Mouse (Mus musculus): ENCODE measurements around the gene Tmem204.
"Not testable (repeated sequence)": the region's sequence is repeated elsewhere in the genome, so short reads cannot be mapped to it uniquely, and the experiment has no call there.

Gene Tmem204

GRCm38 (mm10) chr17:25083444-25083931 is at the start of gene Tmem204:
Gene Tmem204, minus strand, starts transcription at chr17:25083591.
- ATAC-seq (ENCODE audit: insufficient number of reproducible peaks, low FRiP score, low TSS enrichment) = no peak

- no peak for ATAC-seq (ENCODE audit: insufficient number of reproducible peaks, low FRiP score, low TSS enrichment)
Measured at GRCm38 (mm10) chr17:25130060-25130459, 46.7 kb upstream of the Tmem204 start.

GRCm38 (mm10) chr17:25127681-25128080 is 44.3 kb upstream of the Tmem204 start:
- ATAC-seq (ENCODE audit: insufficient number of reproducible peaks, low FRiP score, low TSS enrichment) = no peak

GRCm38 (mm10) chr17:25127079-25127478 is 43.7 kb upstream of the Tmem204 start:
- ATAC-seq (ENCODE audit: insufficient number of reproducible peaks, low FRiP score, low TSS enrichment) = no peak

- not testable (repeated sequence) for ATAC-seq (ENCODE audit: insufficient number of reproducible peaks, low FRiP score, low TSS enrichment)
Measured at GRCm38 (mm10) chr17:25125442-25126060, 42.2 kb upstream of the Tmem204 start.

- ATAC-seq (ENCODE audit: insufficient number of reproducible peaks, low FRiP score, low TSS enrichment) = no peak
Measured at GRCm38 (mm10) chr17:25123979-25124378, 40.6 kb upstream of the Tmem204 start.

- no peak for ATAC-seq (ENCODE audit: insufficient number of reproducible peaks, low FRiP score, low TSS enrichment)
Measured at GRCm38 (mm10) chr17:25120406-25120805, 37.0 kb upstream of the Tmem204 start, which contains the start of gene Ptx4. Gene Ptx4, plus strand, starts transcription at chr17:25120760.

- no peak for ATAC-seq (ENCODE audit: insufficient number of reproducible peaks, low FRiP score, low TSS enrichment)
Measured at GRCm38 (mm10) chr17:25117263-25117662, 33.9 kb upstream of the Tmem204 start.

GRCm38 (mm10) chr17:25115664-25116432 is 32.5 kb upstream of the Tmem204 start, which contains the start of gene Telo2:
Gene Telo2, minus strand, starts transcription at chr17:25115967.
- ATAC-seq (ENCODE audit: insufficient number of reproducible peaks, low FRiP score, low TSS enrichment) = peak; percentile 75; the same call in 1 of the 2 replicates

GRCm38 (mm10) chr17:25114908-25115645 is 31.7 kb upstream of the Tmem204 start:
- peak; percentile 12; the same call in 1 of the 2 replicates for ATAC-seq (ENCODE audit: insufficient number of reproducible peaks, low FRiP score, low TSS enrichment)

- ATAC-seq (ENCODE audit: insufficient number of reproducible peaks, low FRiP score, low TSS enrichment) = no peak
Measured at GRCm38 (mm10) chr17:25112423-25112810, 29.0 kb upstream of the Tmem204 start.

GRCm38 (mm10) chr17:25111739-25112422 is 28.5 kb upstream of the Tmem204 start:
- peak; percentile 38; the same call in 1 of the 2 replicates for ATAC-seq (ENCODE audit: insufficient number of reproducible peaks, low FRiP score, low TSS enrichment)

GRCm38 (mm10) chr17:25111220-25111619 is 27.8 kb upstream of the Tmem204 start:
- no peak for ATAC-seq (ENCODE audit: insufficient number of reproducible peaks, low FRiP score, low TSS enrichment)

GRCm38 (mm10) chr17:25110590-25110989 is 27.2 kb upstream of the Tmem204 start:
- ATAC-seq (ENCODE audit: insufficient number of reproducible peaks, low FRiP score, low TSS enrichment) = no peak

- no peak for ATAC-seq (ENCODE audit: insufficient number of reproducible peaks, low FRiP score, low TSS enrichment)
Measured at GRCm38 (mm10) chr17:25109578-25109977, 26.2 kb upstream of the Tmem204 start.

- no peak for ATAC-seq (ENCODE audit: insufficient number of reproducible peaks, low FRiP score, low TSS enrichment)
Measured at GRCm38 (mm10) chr17:25107786-25108185, 24.4 kb upstream of the Tmem204 start.

- ATAC-seq (ENCODE audit: insufficient number of reproducible peaks, low FRiP score, low TSS enrichment) = no peak
Measured at GRCm38 (mm10) chr17:25101338-25101737, 17.9 kb upstream of the Tmem204 start.

GRCm38 (mm10) chr17:25100052-25100451 is 16.7 kb upstream of the Tmem204 start:
- no peak for ATAC-seq (ENCODE audit: insufficient number of reproducible peaks, low FRiP score, low TSS enrichment)

- no peak; the same call in 1 of the 2 replicates for ATAC-seq (ENCODE audit: insufficient number of reproducible peaks, low FRiP score, low TSS enrichment)
Measured at GRCm38 (mm10) chr17:25096221-25096620, 12.8 kb upstream of the Tmem204 start.

GRCm38 (mm10) chr17:25090450-25090849 is 7.1 kb upstream of the Tmem204 start:
- no peak for ATAC-seq (ENCODE audit: insufficient number of reproducible peaks, low FRiP score, low TSS enrichment)
